In the genomic region with DNA sequence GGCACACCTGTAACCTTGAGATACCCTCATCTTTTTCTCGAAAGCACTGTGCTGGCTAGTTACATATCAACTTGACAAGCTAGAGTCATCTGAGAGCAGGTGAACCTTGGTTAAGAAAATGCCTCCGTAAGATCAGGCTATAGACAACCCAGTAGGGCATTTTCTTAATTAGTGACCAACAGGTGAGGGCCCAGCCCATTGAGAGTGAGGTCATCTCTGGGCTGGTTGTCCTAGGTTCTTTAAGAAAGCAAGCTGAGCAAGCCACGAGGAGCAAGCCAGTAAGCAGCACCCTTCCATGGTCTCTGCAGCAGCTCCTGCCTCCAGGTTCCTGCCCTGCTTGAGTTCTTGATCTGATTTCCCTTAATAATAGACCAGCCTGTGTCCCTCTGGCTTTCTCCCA, we compare ENCODE assay signal across 21 mouse cellular contexts. TPM values are rescaled to one million over a fixed set of nuclear protein-coding genes. Genes with fewer than 3 reads are reported as not detected.
DNase-seq lines count a peak whose midpoint lies in the region; ATAC-seq and TF ChIP-seq lines count a peak whose summit lies in the region.
"Had no signal": no experiment of that assay in that cellular context is flagged by ENCODE, and none has a peak within 500 bp of the region (broad histone marks: within the 10 kb centered on the region; RNA-seq: fewer than 3 reads in every experiment).

No protein-coding gene starts in this region.

- DNase-seq in gastrocnemius, adult 2 months, result no peak
- no peak for DNase-seq in gastrocnemius, postnatal 25 days
- DNase-seq in kidney, adult 9 months, result peak; percentile 76
- peak; percentile 26 for DNase-seq in yolk sac, embryonic 10.5 days (ENCODE audit: low spot score)
- no peak for DNase-seq in limb, embryonic 10.5 days (ENCODE audit: low spot score)
- DNase-seq: adrenal gland, postnatal 25 days; B cell, adult 2 months; cerebellum, adult 18-20 months; cerebellum, adult 9-11 months; forebrain, postnatal 0 days; gastrocnemius, postnatal 36 days; heart, adult 11 months; heart, postnatal 36 days had no signal

- TF ChIP-seq CTCF in gastrocnemius, adult 2 months (IDR thresholded peaks at IDR 0.05), result no peak
- no peak for TF ChIP-seq CTCF in intestine, postnatal 0 days (IDR thresholded peaks at IDR 0.05; ENCODE audit: low read depth)

- H3K4me3 ChIP-seq in gastrocnemius, adult 2 months, result no peak overlapping the region
- no peak overlapping the region for H3K4me3 ChIP-seq in kidney, embryonic 15.5 days (replicated peaks)
- H3K4me3 ChIP-seq in intestine, postnatal 0 days (ENCODE audit: low read depth, low read length), result no peak overlapping the region
- H3K4me3 ChIP-seq in limb, embryonic 10.5 days, result no peak overlapping the region
- H3K4me3 ChIP-seq: embryonic facial prominence, embryonic 10.5 days; forebrain, embryonic 13.5 days; heart, embryonic 13.5 days had no signal

- WGBS in kidney, embryonic 15.5 days, result 83% methylated on average over 3 of the region's 3 CpGs
- 43% methylated on average over 3 of the region's 3 CpGs for WGBS in intestine, postnatal 0 days
- 95% methylated on average over 3 of the region's 3 CpGs for WGBS in limb, embryonic 10.5 days

- no peak for ATAC-seq in kidney, embryonic 15.5 days (replicated peaks; ENCODE audit: low FRiP score)
- peak; percentile 41 for ATAC-seq in intestine, postnatal 0 days
- ATAC-seq: CD4-positive, CD25-positive, alpha-beta regulatory T cell, adult 4 months; forebrain, embryonic 13.5 days; forebrain, postnatal 0 days had no signal

- no peaks in the 10 kb centered on the region for H3K27me3 ChIP-seq in kidney, embryonic 15.5 days
- no peaks in the 10 kb centered on the region for H3K27me3 ChIP-seq in intestine, postnatal 0 days (replicated peaks; ENCODE audit: control insufficient read depth, insufficient read depth, low read length)
- no peaks in the 10 kb centered on the region for H3K27me3 ChIP-seq in limb, embryonic 10.5 days (ENCODE audit: low read depth, poor library complexity, severe bottlenecking)
- H3K27me3 ChIP-seq: forebrain, embryonic 13.5 days; heart, embryonic 13.5 days had no signal

- H3K4me2 ChIP-seq in kidney, embryonic 15.5 days, result no peak overlapping the region
- peak overlapping the region; percentile 4; the same call in 1 of the 2 replicates for H3K4me2 ChIP-seq in intestine, postnatal 0 days (replicated peaks; ENCODE audit: low read depth)
- H3K4me2 ChIP-seq: forebrain, embryonic 13.5 days; heart, embryonic 13.5 days had no signal

- H3K9me3 ChIP-seq in kidney, embryonic 15.5 days (replicated peaks), result no peaks in the 10 kb centered on the region
- no peaks in the 10 kb centered on the region for H3K9me3 ChIP-seq in intestine, postnatal 0 days (ENCODE audit: control insufficient read depth)
- H3K9me3 ChIP-seq in limb, embryonic 10.5 days (replicated peaks), result no peaks in the 10 kb centered on the region
- H3K9me3 ChIP-seq: embryonic facial prominence, embryonic 10.5 days; forebrain, embryonic 13.5 days; G1E; heart, embryonic 13.5 days had no signal

- no peak overlapping the region for H3K9ac ChIP-seq in kidney, embryonic 15.5 days
- no peak overlapping the region for H3K9ac ChIP-seq in intestine, postnatal 0 days (ENCODE audit: low read depth, low read length)
- H3K9ac ChIP-seq: forebrain, embryonic 13.5 days; forebrain, postnatal 0 days; heart, embryonic 13.5 days had no signal

- intact Hi-C loops in gastrocnemius, adult 2 months (cut with DNase I), result no loop called here

- peak overlapping the region; percentile 95 for H3K27ac ChIP-seq in gastrocnemius, adult 2 months
- H3K27ac ChIP-seq in kidney, embryonic 15.5 days, result no peak overlapping the region
- peak overlapping the region; percentile 82 for H3K27ac ChIP-seq in intestine, postnatal 0 days (ENCODE audit: low read depth, low read length)
- no peak overlapping the region for H3K27ac ChIP-seq in limb, embryonic 10.5 days
- H3K27ac ChIP-seq: embryonic facial prominence, embryonic 10.5 days; forebrain, embryonic 13.5 days; heart, embryonic 13.5 days had no signal

- peaks cover 60% of the 10 kb centered on the region for H3K4me1 ChIP-seq in kidney, embryonic 15.5 days
- H3K4me1 ChIP-seq in intestine, postnatal 0 days (replicated peaks; ENCODE audit: control insufficient read depth, insufficient read depth, low read length), result peaks cover 5% of the 10 kb centered on the region; the same call in 1 of the 2 replicates
- H3K4me1 ChIP-seq in limb, embryonic 10.5 days, result peaks cover 30% of the 10 kb centered on the region

- peaks cover 62% of the 10 kb centered on the region for H3K36me3 ChIP-seq in kidney, embryonic 15.5 days
- peaks cover 11% of the 10 kb centered on the region; the same call in 1 of the 2 replicates for H3K36me3 ChIP-seq in intestine, postnatal 0 days (ENCODE audit: control insufficient read depth, insufficient read depth)
- H3K36me3 ChIP-seq in limb, embryonic 10.5 days, result peaks cover 93% of the 10 kb centered on the region

RNA-seq across cellular contexts. Expression of a gene that starts 58.2 kb away (rescaled TPM):
- 10 to 100 TPM; 11.1 to 12.2 TPM for total RNA-seq in gastrocnemius, adult 2 months (2021)
- total RNA-seq in gastrocnemius, postnatal 25 days (2021), result 10 to 100 TPM; 10.1 to 12.4 TPM
- polyA plus RNA-seq in kidney, embryonic 15.5 days (2015; fragmentation: Nextera tagmentation; extraction: Ambion mirVana), result 32.7 and 33.3 TPM in 2 replicates
- polyA plus RNA-seq in intestine, postnatal 0 days (2015; fragmentation: Nextera tagmentation; extraction: Ambion mirVana), result 26.1 and 26.5 TPM in 2 replicates
- 36.8 and 45.4 TPM in 2 replicates for polyA plus RNA-seq in limb, embryonic 10.5 days (2016; fragmentation: Nextera tagmentation; extraction: Ambion mirVana)

RNA-seq across cellular contexts. Expression of a gene that starts 58.4 kb away (rescaled TPM):
- total RNA-seq in gastrocnemius, adult 2 months (2021), result not detected
- total RNA-seq in gastrocnemius, postnatal 25 days (2021), result not detected
- polyA plus RNA-seq in kidney, embryonic 15.5 days (2015; fragmentation: Nextera tagmentation; extraction: Ambion mirVana), result 0.04 TPM in 1 of 2 replicates, not detected in the other
- 0.04 TPM in 1 of 2 replicates, not detected in the other for polyA plus RNA-seq in intestine, postnatal 0 days (2015; fragmentation: Nextera tagmentation; extraction: Ambion mirVana)
- polyA plus RNA-seq in limb, embryonic 10.5 days (2016; fragmentation: Nextera tagmentation; extraction: Ambion mirVana), result 0.16 and 0.18 TPM in 2 replicates
- total RNA-seq: gastrocnemius, adult 18-20 months; gastrocnemius, postnatal 36 days; heart, postnatal 36 days had no signal
- polyA plus RNA-seq: G1E; heart, embryonic 13.5 days had no signal

Comparison
In these comparisons a context has a peak if more than half of its experiments do, and no peak if none do; other contexts are left out.
1. DNase-seq: peak in kidney, adult 9 months (single experiment) and yolk sac, embryonic 10.5 days (single experiment); none in gastrocnemius, adult 2 months (single experiment), gastrocnemius, postnatal 25 days (single experiment) and limb, embryonic 10.5 days (single experiment).
2. H3K27ac ChIP-seq: peak in gastrocnemius, adult 2 months (single experiment) and intestine, postnatal 0 days (single experiment); none in kidney, embryonic 15.5 days (single experiment) and limb, embryonic 10.5 days (single experiment).